In the genomic region with DNA sequence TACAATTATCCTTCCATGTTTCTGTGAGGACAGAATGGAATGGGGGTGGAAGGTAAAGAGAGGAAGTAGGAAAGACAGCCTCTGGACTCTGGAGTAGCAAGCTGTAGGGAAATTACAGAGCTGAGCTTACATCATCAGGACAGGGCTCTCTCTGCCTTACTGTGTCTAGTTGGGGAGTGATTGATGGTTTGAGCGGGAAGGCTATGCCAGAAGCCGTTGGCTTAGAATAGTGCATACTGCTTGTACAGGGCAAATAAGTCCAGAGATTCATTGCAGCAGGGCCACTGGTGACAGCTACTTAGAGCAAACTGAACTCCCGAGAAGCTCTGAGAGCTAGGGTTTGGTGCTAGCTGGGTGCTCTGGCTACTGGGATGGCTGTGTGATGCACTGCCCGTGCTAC, we compare ENCODE assay signal across 17 mouse cellular contexts.
DNase-seq lines count a peak whose midpoint lies in the region; ATAC-seq and TF ChIP-seq lines count a peak whose summit lies in the region.
"Had no signal": no experiment of that assay in that cellular context is flagged by ENCODE, and none has a peak within 500 bp of the region (broad histone marks: within the 10 kb centered on the region; RNA-seq: fewer than 3 reads in every experiment).

No protein-coding gene starts in this region.

- H3K27me3 ChIP-seq in lung, embryonic 14.5 days (ENCODE audit: insufficient read depth, low read length) = no peaks in the 10 kb centered on the region
- no peaks in the 10 kb centered on the region for H3K27me3 ChIP-seq in embryonic facial prominence, embryonic 15.5 days
- H3K27me3 ChIP-seq: embryonic facial prominence, embryonic 12.5 days; heart, embryonic 15.5 days; liver, embryonic 13.5 days; midbrain, embryonic 12.5 days had no signal

- intact Hi-C loops in gastrocnemius, adult 2 months (cut with DNase I) = no loop called here

- H3K27ac ChIP-seq in gastrocnemius, adult 2 months = no peak overlapping the region
- no peak overlapping the region for H3K27ac ChIP-seq in lung, embryonic 14.5 days (ENCODE audit: low read depth)
- 0 out of 2 replicates have a peak overlapping the region, but pooled peaks have one; percentile 22 for H3K27ac ChIP-seq in embryonic facial prominence, embryonic 15.5 days (replicated peaks)
- H3K27ac ChIP-seq: embryonic facial prominence, embryonic 12.5 days; heart, embryonic 15.5 days; hindbrain, embryonic 10.5 days; liver, embryonic 13.5 days; midbrain, embryonic 12.5 days had no signal

- WGBS in lung, embryonic 14.5 days = 41% methylated on average over 4 of the region's 4 CpGs
- 62% methylated on average over 4 of the region's 4 CpGs for WGBS in embryonic facial prominence, embryonic 15.5 days

- no peak overlapping the region for H3K4me3 ChIP-seq in gastrocnemius, adult 2 months
- H3K4me3 ChIP-seq in lung, embryonic 14.5 days (ENCODE audit: low read depth, low read length) = no peak overlapping the region
- H3K4me3 ChIP-seq in embryonic facial prominence, embryonic 15.5 days (replicated peaks) = no peak overlapping the region
- H3K4me3 ChIP-seq: embryonic facial prominence, embryonic 12.5 days; heart, embryonic 15.5 days; hindbrain, embryonic 10.5 days; liver, embryonic 13.5 days; midbrain, embryonic 12.5 days had no signal

- no peaks in the 10 kb centered on the region for H3K4me1 ChIP-seq in lung, embryonic 14.5 days (ENCODE audit: insufficient read depth)
- no peaks in the 10 kb centered on the region for H3K4me1 ChIP-seq in embryonic facial prominence, embryonic 15.5 days
- H3K4me1 ChIP-seq: heart, embryonic 15.5 days; hindbrain, embryonic 10.5 days; midbrain, embryonic 12.5 days had no signal

- H3K9me3 ChIP-seq in lung, embryonic 14.5 days (ENCODE audit: low read depth, low read length) = no peaks in the 10 kb centered on the region
- H3K9me3 ChIP-seq in embryonic facial prominence, embryonic 15.5 days (replicated peaks) = no peaks in the 10 kb centered on the region
- H3K9me3 ChIP-seq: embryonic facial prominence, embryonic 12.5 days; heart, embryonic 15.5 days; hindbrain, embryonic 10.5 days; liver, embryonic 13.5 days; midbrain, embryonic 12.5 days had no signal

- H3K36me3 ChIP-seq in lung, embryonic 14.5 days (ENCODE audit: insufficient read depth) = no peaks in the 10 kb centered on the region
- no peaks in the 10 kb centered on the region for H3K36me3 ChIP-seq in embryonic facial prominence, embryonic 15.5 days
- H3K36me3 ChIP-seq: embryonic facial prominence, embryonic 12.5 days; heart, embryonic 15.5 days; hindbrain, embryonic 10.5 days; midbrain, embryonic 12.5 days had no signal

- ATAC-seq in lung, embryonic 14.5 days (ENCODE audit: insufficient read depth) = peak; percentile 49; the same call in 1 of the 2 replicates
- no peak for ATAC-seq in embryonic facial prominence, embryonic 15.5 days (ENCODE audit: insufficient number of reproducible peaks, low FRiP score, low TSS enrichment, low read depth)
- ATAC-seq: CD4-positive, CD25-positive, alpha-beta regulatory T cell, adult 4 months; intestine, postnatal 0 days had no signal

- TF ChIP-seq CTCF in gastrocnemius, adult 2 months (IDR thresholded peaks at IDR 0.05) = no peak
- TF ChIP-seq CTCF in lung, embryonic 14.5 days (IDR thresholded peaks at IDR 0.05; ENCODE audit: low read depth) = no peak

- peak; percentile 5 for DNase-seq in gastrocnemius, adult 18-20 months (ENCODE audit: low spot score)
- no peak for DNase-seq in gastrocnemius, adult 2 months
- DNase-seq in lung, embryonic 14.5 days = peak; percentile 59
- DNase-seq in lung, postnatal 36 days = no peak
- DNase-seq in adrenal gland, postnatal 10 days = peak; percentile 19
- no peak for DNase-seq in thymus, postnatal 14 days
- DNase-seq: cerebellum, adult 8-10 months; heart, adult 18-20 months; left cerebral cortex, postnatal 4 days; liver, embryonic 13.5 days had no signal

- no peak overlapping the region for H3K4me2 ChIP-seq in lung, embryonic 14.5 days
- H3K4me2 ChIP-seq in embryonic facial prominence, embryonic 15.5 days (replicated peaks) = no peak overlapping the region
- H3K4me2 ChIP-seq: embryonic facial prominence, embryonic 12.5 days; heart, embryonic 15.5 days; liver, embryonic 13.5 days; midbrain, embryonic 12.5 days had no signal

- H3K9ac ChIP-seq in lung, embryonic 14.5 days = no peak overlapping the region
- no peak overlapping the region for H3K9ac ChIP-seq in embryonic facial prominence, embryonic 15.5 days
- H3K9ac ChIP-seq: embryonic facial prominence, embryonic 12.5 days; heart, embryonic 15.5 days; liver, embryonic 13.5 days; midbrain, embryonic 12.5 days had no signal

Comparison
In these comparisons a context has a peak if more than half of its experiments do, and no peak if none do; other contexts are left out.
1. DNase-seq: peak in gastrocnemius, adult 18-20 months (single experiment), lung, embryonic 14.5 days (single experiment) and adrenal gland, postnatal 10 days (single experiment); none in gastrocnemius, adult 2 months (single experiment), lung, postnatal 36 days (single experiment) and thymus, postnatal 14 days (single experiment).